Mouse (Mus musculus) stomach, postnatal 0 days (tissue): Measurements from ENCODE around the gene Foxp1.

Experiments
- CTCF ChIP-seq: IDR thresholded peaks from 2 replicates; pipeline ENCODE4 v1.5.1; 2016; ENCODE audit warnings: antibody characterized with exemption, low read depth, mild to moderate bottlenecking, moderate library complexity
- EP300 ChIP-seq: optimal IDR thresholded peaks from 2 replicates; pipeline ENCODE3; 2016; ENCODE audit warnings: antibody characterized with exemption

GRCm38 (mm10) chr6:99159452-99160347 lies 362.8 kb downstream of the Foxp1 start:
- TF ChIP-seq CTCF (no peak), EP300 (no peak)
